Mouse (Mus musculus): ENCODE results near the gene Ccs.
"Not testable (repeated sequence)": the region's sequence is repeated elsewhere in the genome, so short reads cannot be mapped to it uniquely, and the experiment has no call there.

Gene Ccs

GRCm38 (mm10) chr19:4836096-4836495 lies 3.0 kb downstream of the Ccs start:
- DNase-seq (ENCODE audit: low spot score) = no peak

GRCm38 (mm10) chr19:4833977-4834376 lies 5.2 kb downstream of the Ccs start:
- no peak for DNase-seq (ENCODE audit: low spot score)

GRCm38 (mm10) chr19:4829156-4829555 lies 10.0 kb downstream of the Ccs start:
- DNase-seq (ENCODE audit: low spot score) = no peak

- DNase-seq (ENCODE audit: low spot score) = no peak
These were observed 10.6 kb downstream of the Ccs start for GRCm38 (mm10) chr19:4828444-4829114.

- peak; percentile 73 for DNase-seq (ENCODE audit: low spot score)
These were observed 18.3 kb downstream of the Ccs start for GRCm38 (mm10) chr19:4820678-4821303.

GRCm38 (mm10) chr19:4817182-4817835 lies 21.8 kb downstream of the Ccs start:
- DNase-seq (ENCODE audit: low spot score) = no peak

GRCm38 (mm10) chr19:4813015-4813414 lies 26.1 kb downstream of the Ccs start:
- peak; percentile 71 for DNase-seq (ENCODE audit: low spot score)

GRCm38 (mm10) chr19:4812334-4812949 lies 26.7 kb downstream of the Ccs start:
- DNase-seq (ENCODE audit: low spot score) = not testable (repeated sequence)

GRCm38 (mm10) chr19:4811909-4812242 lies 27.3 kb downstream of the Ccs start:
- no peak for DNase-seq (ENCODE audit: low spot score)

GRCm38 (mm10) chr19:4811063-4811908 lies 27.8 kb downstream of the Ccs start, which contains the start of the genes Gm21992 and Rbm14:
Gene Gm21992 (minus strand): TSS chr19:4811612.
Gene Rbm14 (minus strand): TSS chr19:4811634.
- peak; percentile 97 for DNase-seq (ENCODE audit: low spot score)

GRCm38 (mm10) chr19:4810746-4811062 lies 28.4 kb downstream of the Ccs start:
- no peak for DNase-seq (ENCODE audit: low spot score)

- no peak for DNase-seq (ENCODE audit: low spot score)
These were observed 28.8 kb downstream of the Ccs start for GRCm38 (mm10) chr19:4810309-4810708.

GRCm38 (mm10) chr19:4803283-4803682 lies 35.8 kb downstream of the Ccs start:
- no peak for DNase-seq (ENCODE audit: low spot score)

- DNase-seq (ENCODE audit: low spot score) = no peak
These were observed 36.4 kb downstream of the Ccs start for GRCm38 (mm10) chr19:4802691-4803091.

- DNase-seq (ENCODE audit: low spot score) = no peak
These were observed 40.0 kb downstream of the Ccs start for GRCm38 (mm10) chr19:4799083-4799482.

- DNase-seq (ENCODE audit: low spot score) = no peak
These were observed 41.3 kb downstream of the Ccs start for GRCm38 (mm10) chr19:4797846-4798245.

GRCm38 (mm10) chr19:4795929-4796328 lies 43.2 kb downstream of the Ccs start:
- DNase-seq (ENCODE audit: low spot score) = no peak

GRCm38 (mm10) chr19:4793831-4794422 lies 45.2 kb downstream of the Ccs start, which contains the start of gene Rbm4:
Gene Rbm4 (minus strand): TSS chr19:4793901.
- peak; percentile 96 for DNase-seq (ENCODE audit: low spot score)

- DNase-seq (ENCODE audit: low spot score) = no peak
These were observed 45.8 kb downstream of the Ccs start for GRCm38 (mm10) chr19:4793281-4793830.

- no peak for DNase-seq (ENCODE audit: low spot score)
These were observed 52.8 kb downstream of the Ccs start for GRCm38 (mm10) chr19:4786313-4786712.

GRCm38 (mm10) chr19:4785206-4785605 lies 53.9 kb downstream of the Ccs start:
- DNase-seq (ENCODE audit: low spot score) = no peak
